Mouse (Mus musculus) G1E (cell line): ENCODE data around the gene Cep112.

Experiments used
- CTCF ChIP-seq: IDR thresholded peaks from 2 replicates; pipeline ENCODE4 v1.5.1; 2012; ENCODE audit warnings: low read depth, low read length, inconsistent platforms, mixed read lengths
- GATA1 ChIP-seq: IDR thresholded peaks from 2 replicates; pipeline ENCODE4 v1.6.1; 2012; ENCODE audit warnings: borderline replicate concordance, low read length, inconsistent platforms, mixed read lengths
- GATA2 ChIP-seq: IDR thresholded peaks from 2 replicates; pipeline ENCODE4 v1.6.1; 2012; ENCODE audit warnings: low read depth, low read length, inconsistent platforms, borderline replicate concordance
- POLR2AphosphoS5 ChIP-seq: IDR thresholded peaks from 2 replicates; pipeline ENCODE4 v1.6.1; 2012; ENCODE audit warnings: low read depth, low read length, inconsistent platforms; ENCODE audit not compliant: insufficient replicate concordance
- TAL1 ChIP-seq: conservative IDR thresholded peaks from 2 replicates; pipeline ENCODE4 v1.6.1; 2012; ENCODE audit warnings: low read depth, low read length, inconsistent platforms, mixed read lengths

DNA sequence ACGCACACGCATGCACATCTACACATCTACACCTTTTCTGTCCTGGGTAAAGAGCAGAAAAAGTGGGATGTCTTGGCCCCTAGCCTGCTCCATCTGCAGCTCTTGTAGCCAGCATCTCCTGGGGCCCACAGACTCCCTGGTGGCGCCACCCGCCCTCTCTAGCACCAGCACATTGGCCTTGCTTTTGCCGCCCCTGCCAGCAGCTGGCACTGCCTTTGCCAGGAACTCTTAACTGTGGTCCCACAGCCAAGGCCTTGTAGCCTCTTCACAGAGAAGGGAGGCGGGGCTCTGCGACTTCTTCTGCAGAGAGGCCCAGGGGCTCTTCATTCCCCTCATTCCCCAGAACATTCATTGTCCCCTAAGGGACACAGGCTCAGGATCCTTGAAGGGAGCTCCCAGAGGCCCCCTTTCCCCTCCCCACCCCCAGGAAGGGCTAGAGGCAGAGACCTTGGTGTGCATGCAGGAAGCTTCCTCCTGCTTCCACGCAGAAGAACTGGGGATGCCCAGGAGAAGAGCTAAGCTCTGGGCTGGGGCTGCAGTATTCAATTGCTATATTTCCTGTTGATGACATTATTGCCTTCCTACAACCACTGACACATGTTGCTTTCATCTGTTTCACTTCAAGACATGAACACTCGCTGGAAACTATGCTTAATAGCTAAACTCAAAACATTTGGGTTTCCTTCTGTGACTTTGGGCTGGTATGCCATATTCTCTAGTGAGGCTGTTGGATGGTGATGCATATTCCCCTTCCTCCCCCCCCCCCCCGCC is 475.9 kb downstream of the Cep112 start:
- TF ChIP-seq CTCF (no peak), GATA1 (no peak), TAL1 (no peak), POLR2AphosphoS5 (no peak), GATA2 (no peak)
